Mouse (Mus musculus): ENCODE measurements around the gene Nhlrc3.

Nhlrc3 gene

GRCm38 (mm10) chr3:53478419-53479046, 15.4 kb upstream of the Nhlrc3 start:
- peak overlapping the region; percentile 57 for H3K4me3 ChIP-seq (replicated peaks; ENCODE audit: low read length)
- peaks cover 72% of the 10 kb centered on the region for H3K36me3 ChIP-seq (ENCODE audit: insufficient read depth, low read length)
- H3K4me1 ChIP-seq (replicated peaks; ENCODE audit: low read depth, low read length): peaks cover 53% of the 10 kb centered on the region
- H3K27me3 ChIP-seq (ENCODE audit: insufficient read depth, low read length): no peaks in the 10 kb centered on the region
- H3K9me3 ChIP-seq (ENCODE audit: low read length): no peaks in the 10 kb centered on the region
- TF ChIP-seq POU5F1 (IDR thresholded peaks at IDR 0.05; ENCODE audit: borderline replicate concordance, low read length) (no peak), NANOG (IDR thresholded peaks at IDR 0.05; ENCODE audit: borderline replicate concordance, low read length) (no peak), CTCF (conservative IDR thresholded peaks at IDR 0.05; ENCODE audit: low read length) (no peak)

GRCm38 (mm10) chr3:53477468-53477867, 14.3 kb upstream of the Nhlrc3 start:
- peaks cover 46% of the 10 kb centered on the region for H3K4me1 ChIP-seq (replicated peaks; ENCODE audit: low read depth, low read length)
- H3K27me3 ChIP-seq (ENCODE audit: insufficient read depth, low read length): no peaks in the 10 kb centered on the region
- peaks cover 81% of the 10 kb centered on the region for H3K36me3 ChIP-seq (ENCODE audit: insufficient read depth, low read length)
- H3K9me3 ChIP-seq (ENCODE audit: low read length): no peaks in the 10 kb centered on the region
- no peak for TF ChIP-seq POU5F1 (IDR thresholded peaks at IDR 0.05; ENCODE audit: borderline replicate concordance, low read length)
- TF ChIP-seq NANOG (IDR thresholded peaks at IDR 0.05; ENCODE audit: borderline replicate concordance, low read length): no peak
- no peak for TF ChIP-seq CTCF (conservative IDR thresholded peaks at IDR 0.05; ENCODE audit: low read length)
- 0 out of 2 replicates have a peak overlapping the region, but pooled peaks have one; percentile 17 for H3K4me3 ChIP-seq (replicated peaks; ENCODE audit: low read length)

GRCm38 (mm10) chr3:53475889-53476288, 12.8 kb upstream of the Nhlrc3 start:
- Histone ChIP-seq H3K36me3 (ENCODE audit: insufficient read depth, low read length) (peaks cover 86% of the 10 kb centered on the region), H3K27me3 (ENCODE audit: insufficient read depth, low read length) (no peaks in the 10 kb centered on the region), H3K4me1 (replicated peaks; ENCODE audit: low read depth, low read length) (peaks cover 51% of the 10 kb centered on the region), H3K4me3 (replicated peaks; ENCODE audit: low read length) (no peak overlapping the region), H3K9me3 (ENCODE audit: low read length) (no peaks in the 10 kb centered on the region)
- TF ChIP-seq POU5F1 (IDR thresholded peaks at IDR 0.05; ENCODE audit: borderline replicate concordance, low read length) (no peak), CTCF (conservative IDR thresholded peaks at IDR 0.05; ENCODE audit: low read length) (peak; percentile 44)

GRCm38 (mm10) chr3:53474179-53474578, 11.0 kb upstream of the Nhlrc3 start:
- Histone ChIP-seq H3K9me3 (ENCODE audit: low read length) (no peaks in the 10 kb centered on the region), H3K4me3 (replicated peaks; ENCODE audit: low read length) (no peak overlapping the region), H3K36me3 (ENCODE audit: insufficient read depth, low read length) (peaks cover 97% of the 10 kb centered on the region), H3K4me1 (replicated peaks; ENCODE audit: low read depth, low read length) (peaks cover 51% of the 10 kb centered on the region), H3K27me3 (ENCODE audit: insufficient read depth, low read length) (no peaks in the 10 kb centered on the region)
- TF ChIP-seq NANOG (IDR thresholded peaks at IDR 0.05; ENCODE audit: borderline replicate concordance, low read length) (no peak), POU5F1 (IDR thresholded peaks at IDR 0.05; ENCODE audit: borderline replicate concordance, low read length) (no peak)

GRCm38 (mm10) chr3:53472061-53472460, 8.9 kb upstream of the Nhlrc3 start:
- H3K4me1 ChIP-seq (replicated peaks; ENCODE audit: low read depth, low read length): peaks cover 51% of the 10 kb centered on the region
- TF ChIP-seq POU5F1 (IDR thresholded peaks at IDR 0.05; ENCODE audit: borderline replicate concordance, low read length) (no peak), NANOG (IDR thresholded peaks at IDR 0.05; ENCODE audit: borderline replicate concordance, low read length) (no peak), CTCF (conservative IDR thresholded peaks at IDR 0.05; ENCODE audit: low read length) (no peak)
- no peaks in the 10 kb centered on the region for H3K9me3 ChIP-seq (ENCODE audit: low read length)
- H3K27me3 ChIP-seq (ENCODE audit: insufficient read depth, low read length): no peaks in the 10 kb centered on the region
- H3K36me3 ChIP-seq (ENCODE audit: insufficient read depth, low read length): peaks cover 94% of the 10 kb centered on the region
- H3K4me3 ChIP-seq (replicated peaks; ENCODE audit: low read length): no peak overlapping the region

GRCm38 (mm10) chr3:53469650-53470049, 6.5 kb upstream of the Nhlrc3 start:
- no peak for TF ChIP-seq NANOG (IDR thresholded peaks at IDR 0.05; ENCODE audit: borderline replicate concordance, low read length)
- TF ChIP-seq CTCF (conservative IDR thresholded peaks at IDR 0.05; ENCODE audit: low read length): no peak
- no peak for TF ChIP-seq POU5F1 (IDR thresholded peaks at IDR 0.05; ENCODE audit: borderline replicate concordance, low read length)
- Histone ChIP-seq H3K4me3 (replicated peaks; ENCODE audit: low read length) (no peak overlapping the region; the same call in 1 of the 2 replicates), H3K4me1 (replicated peaks; ENCODE audit: low read depth, low read length) (peaks cover 68% of the 10 kb centered on the region), H3K27me3 (ENCODE audit: insufficient read depth, low read length) (no peaks in the 10 kb centered on the region), H3K36me3 (ENCODE audit: insufficient read depth, low read length) (peaks cover 77% of the 10 kb centered on the region), H3K9me3 (ENCODE audit: low read length) (no peaks in the 10 kb centered on the region)

- Histone ChIP-seq H3K9me3 (ENCODE audit: low read length) (no peaks in the 10 kb centered on the region), H3K4me1 (replicated peaks; ENCODE audit: low read depth, low read length) (peaks cover 68% of the 10 kb centered on the region), H3K36me3 (ENCODE audit: insufficient read depth, low read length) (peaks cover 54% of the 10 kb centered on the region)
Observed at GRCm38 (mm10) chr3:53467356-53467755, 4.2 kb upstream of the Nhlrc3 start.

GRCm38 (mm10) chr3:53466481-53466880, 3.3 kb upstream of the Nhlrc3 start:
- H3K9me3 ChIP-seq (ENCODE audit: low read length): no peaks in the 10 kb centered on the region
- H3K36me3 ChIP-seq (ENCODE audit: insufficient read depth, low read length): peaks cover 48% of the 10 kb centered on the region
- H3K27me3 ChIP-seq (ENCODE audit: insufficient read depth, low read length): no peaks in the 10 kb centered on the region
- TF ChIP-seq NANOG (IDR thresholded peaks at IDR 0.05; ENCODE audit: borderline replicate concordance, low read length): no peak
- TF ChIP-seq POU5F1 (IDR thresholded peaks at IDR 0.05; ENCODE audit: borderline replicate concordance, low read length): no peak
- no peak for TF ChIP-seq CTCF (conservative IDR thresholded peaks at IDR 0.05; ENCODE audit: low read length)
- H3K4me1 ChIP-seq (replicated peaks; ENCODE audit: low read depth, low read length): peaks cover 72% of the 10 kb centered on the region
- H3K4me3 ChIP-seq (replicated peaks; ENCODE audit: low read length): peak overlapping the region; percentile 96

More at GRCm38 (mm10) chr3:53467356-53467755, 4.2 kb upstream of the Nhlrc3 start:
- Histone ChIP-seq H3K4me3 (replicated peaks; ENCODE audit: low read length) (no peak overlapping the region), H3K27me3 (ENCODE audit: insufficient read depth, low read length) (no peaks in the 10 kb centered on the region)
- TF ChIP-seq CTCF (conservative IDR thresholded peaks at IDR 0.05; ENCODE audit: low read length) (no peak), POU5F1 (IDR thresholded peaks at IDR 0.05; ENCODE audit: borderline replicate concordance, low read length) (no peak), NANOG (IDR thresholded peaks at IDR 0.05; ENCODE audit: borderline replicate concordance, low read length) (no peak)

GRCm38 (mm10) chr3:53465330-53465729, 2.2 kb upstream of the Nhlrc3 start:
- peaks cover 48% of the 10 kb centered on the region for H3K36me3 ChIP-seq (ENCODE audit: insufficient read depth, low read length)
- TF ChIP-seq CTCF (conservative IDR thresholded peaks at IDR 0.05; ENCODE audit: low read length) (no peak), POU5F1 (IDR thresholded peaks at IDR 0.05; ENCODE audit: borderline replicate concordance, low read length) (no peak), NANOG (IDR thresholded peaks at IDR 0.05; ENCODE audit: borderline replicate concordance, low read length) (no peak)
- peaks cover 70% of the 10 kb centered on the region for H3K4me1 ChIP-seq (replicated peaks; ENCODE audit: low read depth, low read length)
- H3K27me3 ChIP-seq (ENCODE audit: insufficient read depth, low read length): no peaks in the 10 kb centered on the region
- peak overlapping the region; percentile 96 for H3K4me3 ChIP-seq (replicated peaks; ENCODE audit: low read length)
- no peaks in the 10 kb centered on the region for H3K9me3 ChIP-seq (ENCODE audit: low read length)

All from E14TG2a.4 (cell line).